Mouse (Mus musculus): ENCODE results near the gene 4930550L24Rik.

Gene 4930550L24Rik

DNA sequence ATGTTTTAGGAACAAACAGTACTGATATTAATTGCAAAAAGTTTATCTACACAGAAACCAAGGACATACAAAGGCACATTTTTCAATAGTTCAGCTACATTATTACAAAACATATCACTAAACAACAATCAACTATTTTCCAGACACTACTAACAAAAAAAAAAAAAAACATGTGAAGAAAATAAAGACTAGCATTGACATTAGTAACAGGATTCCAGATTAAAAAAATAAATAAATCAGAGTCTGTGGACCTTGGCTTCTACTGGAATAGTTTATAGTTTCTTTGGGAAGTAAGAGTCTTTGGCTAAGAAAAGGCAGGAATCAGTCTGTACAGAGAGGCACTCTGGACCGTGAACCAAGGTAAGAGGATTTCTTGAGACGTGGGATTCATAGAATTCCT lies at the start of gene 4930550L24Rik:
Gene 4930550L24Rik, plus strand, starts transcription at position 301 of the 400 bp plus-strand sequence.
- no peak for DNase-seq

DNA sequence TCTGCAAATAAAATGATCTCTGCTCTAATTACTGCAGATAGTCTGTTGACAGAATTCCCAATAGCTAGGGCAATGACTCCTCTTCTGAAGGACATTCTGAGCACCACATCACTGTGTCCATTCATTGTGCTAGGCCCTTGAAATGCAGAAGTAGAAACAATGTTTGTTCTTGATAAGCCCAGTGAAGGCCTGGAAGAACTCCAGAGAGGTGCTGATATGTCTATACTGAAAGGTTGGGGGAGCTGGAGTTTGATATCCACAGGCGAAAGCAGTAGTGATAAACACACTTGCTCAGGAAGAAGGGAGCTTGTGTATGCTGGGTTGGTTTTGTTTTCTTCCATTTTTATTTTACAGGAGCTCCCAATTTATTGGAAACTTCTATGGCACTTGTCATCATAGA lies 8.4 kb upstream of the 4930550L24Rik start:
- no peak for DNase-seq

GRCm38 (mm10) chrX:58967969-58968368 lies 58.8 kb downstream of the 4930550L24Rik start:
- DNase-seq, result no peak

All from lung, adult 18-20 months (tissue).